Mouse (Mus musculus) thymus, adult 2 months (tissue): ENCODE measurements around the gene Appl2.

Source experiments
- CTCF ChIP-seq: fragments of 200-500 bp; IDR thresholded peaks from 2 replicates; pipeline ENCODE4 v1.5.1; 2012; ENCODE audit warnings: mild to moderate bottlenecking, control low read depth, low read length, moderate library complexity, borderline replicate concordance; ENCODE audit not compliant: control insufficient read depth, poor library complexity, insufficient read depth; ENCODE audit errors: extremely low read depth
- POLR2A ChIP-seq: fragments of 200-500 bp; IDR thresholded peaks from 2 replicates; pipeline ENCODE4 v1.6.1; 2012; ENCODE audit warnings: mild to moderate bottlenecking, low read length, control low read depth, moderate library complexity; ENCODE audit not compliant: control insufficient read depth, poor library complexity, insufficient read depth; ENCODE audit errors: extremely low read depth

GRCm38 (mm10) chr10:83639881-83640386, 8.6 kb downstream of the Appl2 start:
- no peak for TF ChIP-seq POLR2A
- no peak for TF ChIP-seq CTCF
